Mouse (Mus musculus) v-Abl transformed pro-B cells (cell line): Measurements from ENCODE around the gene Serac1.

Experiments
- in situ Hi-C, 2 experiments: fragments of 400-800 bp; cut with MboI; formaldehyde crosslinking; loops; one replicate each; pipeline ENCODE4 v1.15.1; 2025; ENCODE audit not compliant: unreplicated experiment in 2 of 2

The Serac1 gene

GRCm38 (mm10) chr17:6079287-6080122 is at the start of gene Serac1, which contains the start of gene Gtf2h5:
Gene Serac1, minus strand, starts transcription at chr17:6079741.
Gene Gtf2h5, plus strand, starts transcription at chr17:6079786.
- in situ Hi-C loops: no loop called here

- in situ Hi-C loops: no loop called here
These were observed 48.5 kb upstream of the Serac1 start for GRCm38 (mm10) chr17:6128039-6128438.

GRCm38 (mm10) chr17:6125441-6125840 is 45.9 kb upstream of the Serac1 start:
- in situ Hi-C loops: no loop called here

GRCm38 (mm10) chr17:6123776-6124175 is 44.2 kb upstream of the Serac1 start:
- in situ Hi-C loops: loop anchor here in 1 of 2 experiments (25.0 kb wide), 1 partner anchor 164 kb away; no protein-coding TSS in a partner anchor

GRCm38 (mm10) chr17:6118861-6119260 is 39.3 kb upstream of the Serac1 start:
- in situ Hi-C loops: loop anchor here in 1 of 2 experiments (25.0 kb wide), 1 partner anchor 168 kb away; no protein-coding TSS in a partner anchor

- in situ Hi-C loops: loop anchor here in 1 of 2 experiments (25.0 kb wide), 1 partner anchor 169 kb away; no protein-coding TSS in a partner anchor
These were observed 38.4 kb upstream of the Serac1 start for GRCm38 (mm10) chr17:6117917-6118316.

GRCm38 (mm10) chr17:6117148-6117725 is 37.7 kb upstream of the Serac1 start:
- in situ Hi-C loops: loop anchor here in 1 of 2 experiments (25.0 kb wide), 1 partner anchor 170 kb away; no protein-coding TSS in a partner anchor

- in situ Hi-C loops: loop anchor here in 1 of 2 experiments (25.0 kb wide), 1 partner anchor 172 kb away; no protein-coding TSS in a partner anchor
These were observed 35.5 kb upstream of the Serac1 start for GRCm38 (mm10) chr17:6115085-6115484.

- in situ Hi-C loops: loop anchor here in 1 of 2 experiments (25.0 kb wide), 1 partner anchor 174 kb away; no protein-coding TSS in a partner anchor
These were observed 34.1 kb upstream of the Serac1 start for GRCm38 (mm10) chr17:6113653-6114052.

- in situ Hi-C loops: loop anchor here in 1 of 2 experiments (25.0 kb wide), 1 partner anchor 176 kb away; no protein-coding TSS in a partner anchor
These were observed 31.4 kb upstream of the Serac1 start for GRCm38 (mm10) chr17:6110956-6111355.

GRCm38 (mm10) chr17:6108175-6108574 is 28.6 kb upstream of the Serac1 start:
- in situ Hi-C loops: loop anchor here in 1 of 2 experiments (25.0 kb wide), 1 partner anchor 179 kb away; no protein-coding TSS in a partner anchor

- in situ Hi-C loops: loop anchor here in 1 of 2 experiments (25.0 kb wide), 1 partner anchor 180 kb away; no protein-coding TSS in a partner anchor
These were observed 27.6 kb upstream of the Serac1 start for GRCm38 (mm10) chr17:6107015-6107601.

- in situ Hi-C loops: loop anchor here in 1 of 2 experiments (25.0 kb wide), 1 partner anchor 181 kb away; no protein-coding TSS in a partner anchor
These were observed 26.9 kb upstream of the Serac1 start, which contains the start of gene Tulp4 for GRCm38 (mm10) chr17:6106361-6107014. Gene Tulp4, plus strand, starts transcription at chr17:6106437.

GRCm38 (mm10) chr17:6103566-6103965 is 24.0 kb upstream of the Serac1 start:
- in situ Hi-C loops: loop anchor here in 1 of 2 experiments (25.0 kb wide), 1 partner anchor 184 kb away; no protein-coding TSS in a partner anchor

GRCm38 (mm10) chr17:6102287-6102686 is 22.7 kb upstream of the Serac1 start:
- in situ Hi-C loops: loop anchor here in 1 of 2 experiments (25.0 kb wide), 1 partner anchor 185 kb away; no protein-coding TSS in a partner anchor

- in situ Hi-C loops: no loop called here
These were observed 18.3 kb upstream of the Serac1 start for GRCm38 (mm10) chr17:6097884-6098283.

- in situ Hi-C loops: no loop called here
These were observed 16.0 kb upstream of the Serac1 start for GRCm38 (mm10) chr17:6095579-6095978.

GRCm38 (mm10) chr17:6091604-6092003 is 12.1 kb upstream of the Serac1 start:
- in situ Hi-C loops: no loop called here

GRCm38 (mm10) chr17:6083323-6083890 is 3.9 kb upstream of the Serac1 start:
- in situ Hi-C loops: no loop called here
